In the genomic region with DNA sequence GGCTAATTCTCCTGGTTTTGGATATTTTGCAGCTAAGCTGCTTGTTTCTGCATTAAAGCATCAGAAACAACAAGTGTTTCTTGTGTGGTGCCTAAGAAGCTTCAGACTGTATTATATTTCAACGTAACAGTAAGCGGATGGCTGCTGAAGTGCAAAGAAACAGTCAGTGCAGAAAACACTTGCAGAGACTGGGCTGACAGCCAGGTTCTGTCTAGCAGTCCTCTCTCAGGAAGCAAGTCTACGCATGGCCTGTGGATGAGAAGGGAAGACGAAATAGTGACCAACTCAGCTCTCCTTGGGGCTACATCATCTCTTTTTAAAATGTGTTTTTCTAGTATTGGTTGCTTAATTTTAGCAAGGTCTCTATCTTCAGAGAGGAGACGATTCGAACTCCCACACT, we compare ENCODE assay signal across 9 mouse cellular contexts. TPM values are rescaled to one million over a fixed set of nuclear protein-coding genes. Genes with fewer than 3 reads are reported as not detected.
DNase-seq lines count a peak whose midpoint lies in the region.
"Had no signal": no experiment of that assay in that cellular context is flagged by ENCODE, and none has a peak within 500 bp of the region (broad histone marks: within the 10 kb centered on the region; RNA-seq: fewer than 3 reads in every experiment).

No protein-coding gene starts in this region.

- DNase-seq in gastrocnemius, postnatal 10 days, result peak; percentile 18
- no peak for DNase-seq in gastrocnemius, postnatal 36 days
- DNase-seq in kidney, postnatal 4 days, result peak; percentile 27 to 39
- no peak for DNase-seq in kidney, adult 8-10 months
- peak; percentile 44 to 50 for DNase-seq in right cerebral cortex, adult 2 months (ENCODE audit: low spot score in 2 of 2)
- DNase-seq in right cerebral cortex, adult 18-20 months, result no peak
- DNase-seq in thymus, postnatal 14 days, result no peak
- DNase-seq: adrenal gland, postnatal 14 days; gastrocnemius, adult 2 months had no signal

- intact Hi-C loops in gastrocnemius, postnatal 36 days (cut with DNase I), result no loop called here

RNA-seq across cellular contexts. Expression of a gene that starts 20.7 kb away (rescaled TPM):
- 1 to 10 TPM; 8.6 to 9.5 TPM for total RNA-seq in gastrocnemius, postnatal 10 days (2021)
- total RNA-seq in gastrocnemius, postnatal 36 days (2021), result 10 to 100 TPM in 1 of 2 experiments, 1 to 10 TPM in 1; 7.5 to 10.6 TPM

RNA-seq across cellular contexts. Expression of a gene that starts 39.6 kb away (rescaled TPM):
- total RNA-seq in gastrocnemius, postnatal 10 days (2021), result under 1 TPM in 1 of 2 experiments, not detected in 1; 0.09 TPM
- not detected for total RNA-seq in gastrocnemius, postnatal 36 days (2021)
- total RNA-seq: gastrocnemius, adult 2 months had no signal

Comparison
In these comparisons a context has a peak if more than half of its experiments do, and no peak if none do; other contexts are left out.
1. DNase-seq: peak in gastrocnemius, postnatal 10 days (single experiment), kidney, postnatal 4 days (2 of 2) and right cerebral cortex, adult 2 months (2 of 2); none in gastrocnemius, postnatal 36 days (0 of 2), kidney, adult 8-10 months (0 of 2), right cerebral cortex, adult 18-20 months (single experiment) and thymus, postnatal 14 days (single experiment).